ENCODE assay signal across 10 mouse cellular contexts in genomic region chr16:93437608-93438425, GRCm38 (mm10).
DNase-seq lines count a peak whose midpoint lies in the region; ATAC-seq and TF ChIP-seq lines count a peak whose summit lies in the region.
"Had no signal": no experiment of that assay in that cellular context is flagged by ENCODE, and none has a peak within 500 bp of the region (broad histone marks: within the 10 kb centered on the region; RNA-seq: fewer than 3 reads in every experiment).

No protein-coding gene starts in this region.

- peaks cover 5% of the 10 kb centered on the region; the same call in 1 of the 2 replicates for H3K4me1 ChIP-seq in liver, embryonic 12.5 days
- no peaks in the 10 kb centered on the region for H3K4me1 ChIP-seq in liver, postnatal 0 days (ENCODE audit: insufficient read depth)
- 0 out of 2 replicates have a peak, but pooled peaks cover 2% of the 10 kb centered on the region for H3K4me1 ChIP-seq in embryonic facial prominence, embryonic 11.5 days (ENCODE audit: control insufficient read depth, insufficient read depth, low read length)

- 19% methylated on average over 14 of the region's 14 CpGs for WGBS in liver, embryonic 12.5 days (ENCODE audit: insufficient replicate concordance)
- WGBS in liver, postnatal 0 days (ENCODE audit: insufficient replicate concordance) = 28% methylated on average over 14 of the region's 14 CpGs
- WGBS in embryonic facial prominence, embryonic 11.5 days = 22% methylated on average over 14 of the region's 14 CpGs

- TF ChIP-seq EP300 in liver, postnatal 0 days (IDR thresholded peaks at IDR 0.05; ENCODE audit: low read depth) = no peak

- DNase-seq in frontal cortex, postnatal 36 days (ENCODE audit: low spot score in 2 of 2) = peak; percentile 13 to 14
- DNase-seq in frontal cortex, postnatal 14 days (ENCODE audit: low spot score in 2 of 2) = no peak
- DNase-seq in liver, postnatal 0 days = no peak
- DNase-seq in embryonic facial prominence, embryonic 11.5 days (ENCODE audit: low spot score) = no peak
- no peak for DNase-seq in adrenal gland, postnatal 36 days
- no peak for DNase-seq in layer of hippocampus, adult 9-11 months
- DNase-seq: B cell, adult 2 months; cerebellum, adult 9-10 months had no signal

- no peak overlapping the region for H3K27ac ChIP-seq in liver, embryonic 12.5 days
- H3K27ac ChIP-seq in liver, postnatal 0 days (ENCODE audit: low read depth) = no peak overlapping the region
- H3K27ac ChIP-seq in embryonic facial prominence, embryonic 11.5 days (replicated peaks; ENCODE audit: low read depth, low read length) = no peak overlapping the region

- no peak for TF ChIP-seq CTCF in liver, postnatal 0 days (IDR thresholded peaks at IDR 0.05; ENCODE audit: low read depth)

- peak overlapping the region; percentile 17; the same call in 1 of the 2 replicates for H3K4me2 ChIP-seq in liver, embryonic 12.5 days
- H3K4me2 ChIP-seq in liver, postnatal 0 days (ENCODE audit: low read depth, low read length) = no peak overlapping the region
- peak overlapping the region; percentile 11; the same call in 1 of the 2 replicates for H3K4me2 ChIP-seq in embryonic facial prominence, embryonic 11.5 days (ENCODE audit: low read depth, low read length)

- H3K27me3 ChIP-seq in liver, embryonic 12.5 days (replicated peaks) = peaks cover 40% of the 10 kb centered on the region
- 0 out of 2 replicates have a peak, but pooled peaks cover 4% of the 10 kb centered on the region for H3K27me3 ChIP-seq in liver, postnatal 0 days (ENCODE audit: insufficient read depth, low read length)
- no peaks in the 10 kb centered on the region for H3K27me3 ChIP-seq in embryonic facial prominence, embryonic 11.5 days (ENCODE audit: control insufficient read depth, insufficient read depth, low read length)

- H3K4me3 ChIP-seq in liver, embryonic 12.5 days = no peak overlapping the region
- no peak overlapping the region for H3K4me3 ChIP-seq in liver, postnatal 0 days (ENCODE audit: low read depth, low read length)
- no peak overlapping the region for H3K4me3 ChIP-seq in embryonic facial prominence, embryonic 11.5 days (ENCODE audit: low read depth, low read length)

- H3K36me3 ChIP-seq in liver, embryonic 12.5 days = no peaks in the 10 kb centered on the region
- no peaks in the 10 kb centered on the region for H3K36me3 ChIP-seq in liver, postnatal 0 days (replicated peaks; ENCODE audit: insufficient read depth, low read length)
- no peaks in the 10 kb centered on the region for H3K36me3 ChIP-seq in embryonic facial prominence, embryonic 11.5 days (replicated peaks; ENCODE audit: control insufficient read depth, insufficient read depth, low read depth, low read length)

- ATAC-seq in liver, embryonic 12.5 days = no peak
- ATAC-seq in liver, postnatal 0 days = no peak
- no peak for ATAC-seq in embryonic facial prominence, embryonic 11.5 days (replicated peaks; ENCODE audit: insufficient number of reproducible peaks, low FRiP score, low TSS enrichment, low read depth)
- ATAC-seq in megakaryocyte, adult 5-6 weeks (ENCODE audit: poor library complexity, severe bottlenecking) = peak; percentile 83

- no peaks in the 10 kb centered on the region for H3K9me3 ChIP-seq in liver, embryonic 12.5 days (replicated peaks)
- no peaks in the 10 kb centered on the region for H3K9me3 ChIP-seq in liver, postnatal 0 days (ENCODE audit: low read length)
- no peaks in the 10 kb centered on the region for H3K9me3 ChIP-seq in embryonic facial prominence, embryonic 11.5 days (replicated peaks; ENCODE audit: control insufficient read depth, low read length)

- H3K9ac ChIP-seq in liver, embryonic 12.5 days = no peak overlapping the region
- H3K9ac ChIP-seq in liver, postnatal 0 days (replicated peaks) = no peak overlapping the region
- no peak overlapping the region for H3K9ac ChIP-seq in embryonic facial prominence, embryonic 11.5 days (replicated peaks; ENCODE audit: low read length)

Comparison
In these comparisons a context has a peak if more than half of its experiments do, and no peak if none do; other contexts are left out.
1. DNase-seq: peak in frontal cortex, postnatal 36 days (2 of 2); none in frontal cortex, postnatal 14 days (0 of 2), liver, postnatal 0 days (single experiment), embryonic facial prominence, embryonic 11.5 days (single experiment), adrenal gland, postnatal 36 days (0 of 2) and layer of hippocampus, adult 9-11 months (single experiment).